Mouse (Mus musculus) neural tube, embryonic 11.5 days (tissue): ENCODE results near the gene Vmn2r83. TPM values are rescaled to one million over a fixed set of nuclear protein-coding genes. Genes with fewer than 3 reads are reported as not detected.
"Not testable (repeated sequence)": the region's sequence is repeated elsewhere in the genome, so short reads cannot be mapped to it uniquely, and the experiment has no call there.

Experiments
- ATAC-seq: fragments of 200-750 bp; cut with Nextera tagmentation; 2 replicates; pipeline ENCODE4 v1.8.0; 2017; ENCODE audit warnings: moderate number of reproducible peaks, mild to moderate bottlenecking, moderate TSS enrichment, moderate library complexity; ENCODE audit not compliant: insufficient read depth, low FRiP score, low TSS enrichment
- DNase-seq: peaks from one replicate; pipeline ENCODE4 v3.0.0-alpha.2; 2015; ENCODE audit warnings: low spot score
- H3K27ac ChIP-seq: fragments of 300-500 bp; sonication (generic); 2 replicates; pipeline ENCODE4 v1.5.1; 2014; ENCODE audit warnings: low read depth, mild to moderate bottlenecking, low read length
- H3K27me3 ChIP-seq: fragments of 300-500 bp; sonication (generic); 2 replicates; pipeline ENCODE4 v1.6.1; 2014; ENCODE audit warnings: mild to moderate bottlenecking, low read length, mixed read lengths; ENCODE audit not compliant: control insufficient read depth, insufficient read depth
- H3K36me3 ChIP-seq: fragments of 300-500 bp; sonication (generic); 2 replicates; pipeline ENCODE4 v1.6.1; 2014; ENCODE audit warnings: mild to moderate bottlenecking, low read length, moderate library complexity, mixed read lengths; ENCODE audit not compliant: control insufficient read depth, insufficient read depth
- H3K4me1 ChIP-seq: fragments of 300-500 bp; sonication (generic); 2 replicates; pipeline ENCODE4 v1.6.1; 2014; ENCODE audit warnings: low read length, mixed read lengths; ENCODE audit not compliant: control insufficient read depth, insufficient read depth
- H3K4me2 ChIP-seq: fragments of 300-500 bp; sonication (generic); 2 replicates; pipeline ENCODE4 v1.6.1; 2014; ENCODE audit warnings: low read depth, mild to moderate bottlenecking, moderate library complexity
- H3K4me3 ChIP-seq: fragments of 300-500 bp; sonication (generic); 2 replicates; pipeline ENCODE4 v1.5.1; 2014; ENCODE audit warnings: low read depth, low read length
- H3K9ac ChIP-seq: fragments of 300-500 bp; sonication (generic); 2 replicates; pipeline ENCODE4 v1.6.1; 2014; ENCODE audit warnings: mild to moderate bottlenecking, low read length
- H3K9me3 ChIP-seq: fragments of 300-500 bp; sonication (generic); 2 replicates; pipeline ENCODE4 v1.6.1; 2016; ENCODE audit warnings: low read length; ENCODE audit not compliant: control insufficient read depth
- WGBS: fragments of 180-500 bp; shearing (Covaris S2); extraction: QIAGEN DNeasy Blood & Tissue Kit; methylation state at CpG from one replicate; pipeline ENCODE4 v1.1.7; 2014; 5-methylcytosine and 5-hydroxymethylcytosine counted together
- polyA plus RNA-seq: library from polyadenylated mRNA; unstranded; fragments of >200 nt; fragmentation: Nextera tagmentation; extraction: Ambion mirVana; gene quantifications from 2 replicates; pipeline ENCODE4 v1.2.1, GENCODE M21; 2014

The Vmn2r83 gene
- polyA plus RNA-seq: not detected in 2 replicates

- no peak for ATAC-seq
Observed at GRCm38 (mm10) chr10:79468431-79468830, at the start of gene Vmn2r83. TSS of gene Vmn2r83 (plus strand) at chr10:79468731.

GRCm38 (mm10) chr10:79435141-79435820 lies 33.2 kb upstream of the Vmn2r83 start:
- not testable (repeated sequence) for H3K9me3 ChIP-seq, H3K4me3 ChIP-seq, H3K4me2 ChIP-seq, DNase-seq, ATAC-seq, H3K27me3 ChIP-seq, H3K36me3 ChIP-seq, H3K9ac ChIP-seq, H3K4me1 ChIP-seq, H3K27ac ChIP-seq
- WGBS: 87% methylated on average over 23 of the region's 23 CpGs

More at GRCm38 (mm10) chr10:79468431-79468830, at the start of gene Vmn2r83:
- Histone ChIP-seq H3K36me3 (no peaks in the 10 kb centered on the region), H3K4me3 (no peak within 1 kb of the TSS), H3K9me3 (no peaks in the 10 kb centered on the region), H3K9ac (no peak within 1 kb of the TSS), H3K27ac (no peak within 1 kb of the TSS), H3K27me3 (no peaks in the 10 kb centered on the region), H3K4me1 (no peaks in the 10 kb centered on the region), H3K4me2 (no peak within 1 kb of the TSS)
- no peak for DNase-seq

- H3K4me3 ChIP-seq: no peak overlapping the region
- H3K9ac ChIP-seq: no peak overlapping the region
- no peaks in the 10 kb centered on the region for H3K9me3 ChIP-seq
- no peaks in the 10 kb centered on the region for H3K4me1 ChIP-seq
- ATAC-seq (no peak), DNase-seq (no peak)
- H3K4me2 ChIP-seq: no peak overlapping the region
- no peaks in the 10 kb centered on the region for H3K36me3 ChIP-seq
- WGBS: 54% methylated on average over 3 of the region's 3 CpGs
- no peaks in the 10 kb centered on the region for H3K27me3 ChIP-seq
- H3K27ac ChIP-seq: no peak overlapping the region
Observed at GRCm38 (mm10) chr10:79495886-79496285, 27.4 kb downstream of the Vmn2r83 start.

DNA sequence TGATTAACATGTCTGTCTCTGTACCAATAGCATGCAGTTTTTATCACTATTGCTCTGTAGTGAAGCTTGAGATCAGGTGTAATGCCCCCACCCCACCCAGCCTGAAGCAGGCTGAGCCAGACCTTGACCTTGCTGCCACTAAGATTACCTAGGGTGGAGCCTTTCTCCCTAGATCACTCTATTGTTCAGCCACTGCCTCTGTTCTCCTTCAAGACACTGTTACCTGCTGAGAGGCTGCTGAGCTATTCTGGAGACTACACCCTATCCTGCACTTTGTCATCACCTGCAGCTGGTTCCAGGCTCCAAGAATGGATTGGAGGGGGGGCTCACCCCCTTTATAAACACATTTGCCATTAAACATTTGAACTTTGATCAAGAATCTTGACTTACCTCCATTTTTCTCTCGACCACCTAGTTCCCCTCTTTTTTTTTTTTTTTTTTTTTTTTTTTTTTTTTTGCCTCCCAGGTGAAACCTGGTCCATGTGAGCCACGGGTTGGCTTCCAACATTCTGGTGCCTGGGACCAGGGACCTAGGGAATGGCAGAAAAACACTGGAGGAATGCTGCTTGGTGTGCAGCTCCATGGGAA lies 28.3 kb downstream of the Vmn2r83 start:
- Histone ChIP-seq H3K9me3 (no peaks in the 10 kb centered on the region), H3K4me3 (no peak overlapping the region), H3K27me3 (no peaks in the 10 kb centered on the region), H3K4me1 (no peaks in the 10 kb centered on the region), H3K4me2 (no peak overlapping the region), H3K36me3 (no peaks in the 10 kb centered on the region), H3K27ac (no peak overlapping the region), H3K9ac (no peak overlapping the region)
- no peak for ATAC-seq
- WGBS: 60% methylated on average over 2 of the region's 2 CpGs
- no peak for DNase-seq

GRCm38 (mm10) chr10:79502830-79503644 lies 34.5 kb downstream of the Vmn2r83 start:
- no peak for DNase-seq
- no peak overlapping the region for H3K9ac ChIP-seq
- H3K9me3 ChIP-seq: no peaks in the 10 kb centered on the region
- no peaks in the 10 kb centered on the region for H3K4me1 ChIP-seq
- H3K27me3 ChIP-seq: no peaks in the 10 kb centered on the region
- no peak overlapping the region for H3K27ac ChIP-seq
- ATAC-seq: no peak
- H3K4me2 ChIP-seq: no peak overlapping the region
- no peak overlapping the region for H3K4me3 ChIP-seq
- H3K36me3 ChIP-seq: no peaks in the 10 kb centered on the region
- 68% methylated on average over 6 of the region's 6 CpGs for whole genome bisulfite sequencing

- no peak for ATAC-seq
- Histone ChIP-seq H3K27ac (no peak overlapping the region), H3K9ac (no peak overlapping the region)
Observed at GRCm38 (mm10) chr10:79506709-79507108, 38.2 kb downstream of the Vmn2r83 start.

GRCm38 (mm10) chr10:79524433-79524832 lies 55.9 kb downstream of the Vmn2r83 start:
- Histone ChIP-seq H3K4me1 (no peaks in the 10 kb centered on the region), H3K9ac (no peak overlapping the region), H3K27me3 (no peaks in the 10 kb centered on the region), H3K9me3 (no peaks in the 10 kb centered on the region), H3K4me2 (no peak overlapping the region), H3K27ac (no peak overlapping the region), H3K36me3 (no peaks in the 10 kb centered on the region; the same call in 1 of the 2 replicates), H3K4me3 (no peak overlapping the region)
- DNase-seq: no peak
- ATAC-seq: no peak
- WGBS: 68% methylated on average over 1 of the region's 1 CpGs

More at GRCm38 (mm10) chr10:79506709-79507108, 38.2 kb downstream of the Vmn2r83 start:
- Histone ChIP-seq H3K27me3 (no peaks in the 10 kb centered on the region), H3K36me3 (no peaks in the 10 kb centered on the region), H3K9me3 (no peaks in the 10 kb centered on the region), H3K4me1 (no peaks in the 10 kb centered on the region), H3K4me3 (no peak overlapping the region), H3K4me2 (no peak overlapping the region)
- no peak for DNase-seq
- WGBS: 77% methylated on average over 2 of the region's 2 CpGs

- no peak for ATAC-seq
- Histone ChIP-seq H3K4me3 (no peak overlapping the region), H3K36me3 (peaks cover 2% of the 10 kb centered on the region; the same call in 1 of the 2 replicates), H3K4me2 (no peak overlapping the region), H3K9ac (no peak overlapping the region), H3K27ac (no peak overlapping the region), H3K9me3 (no peaks in the 10 kb centered on the region), H3K27me3 (no peaks in the 10 kb centered on the region), H3K4me1 (no peaks in the 10 kb centered on the region)
- WGBS: 93% methylated on average over 8 of the region's 8 CpGs
- DNase-seq: no peak
Observed at GRCm38 (mm10) chr10:79525456-79526325, 57.2 kb downstream of the Vmn2r83 start.
